Mouse (Mus musculus): ENCODE data around the gene Lrp8. TPM values are rescaled to one million over a fixed set of nuclear protein-coding genes. Genes with fewer than 3 reads are reported as not detected.
A peak's percentile ranks its signal among the peaks of the same experiment; 100 is the strongest.

Lrp8 gene
- total RNA-seq, 2 experiments from 2014 or later: 4.9 to 5.0 TPM

DNA sequence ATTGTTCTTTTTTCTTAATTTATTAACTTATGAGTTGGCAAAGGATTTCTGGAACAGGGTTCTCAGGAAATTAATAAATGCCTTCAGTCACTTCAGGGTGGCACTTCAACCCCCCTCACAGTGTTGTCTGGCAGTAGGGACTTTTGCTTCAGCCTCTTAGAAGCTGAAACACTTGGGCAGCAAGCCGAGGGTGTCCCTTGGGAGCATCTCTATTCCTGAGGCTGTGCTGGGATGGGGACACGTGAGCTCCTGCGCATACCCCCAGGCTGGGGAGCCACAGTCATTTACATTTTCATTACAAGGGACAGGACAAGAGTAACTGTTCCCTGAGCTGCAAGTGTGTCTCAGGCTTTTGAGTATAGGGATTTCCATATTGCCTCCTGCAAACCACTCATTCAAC lies 35.8 kb downstream of the Lrp8 start:
- ATAC-seq (ENCODE audit: poor library complexity, severe bottlenecking): no peak

DNA sequence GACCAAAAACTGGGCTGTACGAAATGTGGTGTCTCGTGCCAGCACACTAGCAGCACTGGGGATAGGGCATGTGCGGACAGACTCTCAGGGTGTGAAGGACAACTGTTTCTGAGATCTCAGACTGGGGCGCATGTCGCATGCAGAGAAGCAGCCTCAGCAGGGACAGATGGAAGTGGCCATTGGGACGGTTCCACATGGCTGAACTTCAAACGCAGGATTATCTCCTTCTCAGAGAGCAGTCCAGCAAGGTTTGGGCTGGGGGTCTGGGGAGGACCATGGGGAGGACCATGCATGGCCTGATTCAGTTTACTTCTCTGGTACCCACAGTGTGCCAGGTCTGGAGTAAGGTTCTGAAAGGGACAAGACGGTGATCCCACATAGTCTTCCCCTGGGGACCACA lies 41.6 kb downstream of the Lrp8 start:
- ATAC-seq (ENCODE audit: poor library complexity, severe bottlenecking): no peak

DNA sequence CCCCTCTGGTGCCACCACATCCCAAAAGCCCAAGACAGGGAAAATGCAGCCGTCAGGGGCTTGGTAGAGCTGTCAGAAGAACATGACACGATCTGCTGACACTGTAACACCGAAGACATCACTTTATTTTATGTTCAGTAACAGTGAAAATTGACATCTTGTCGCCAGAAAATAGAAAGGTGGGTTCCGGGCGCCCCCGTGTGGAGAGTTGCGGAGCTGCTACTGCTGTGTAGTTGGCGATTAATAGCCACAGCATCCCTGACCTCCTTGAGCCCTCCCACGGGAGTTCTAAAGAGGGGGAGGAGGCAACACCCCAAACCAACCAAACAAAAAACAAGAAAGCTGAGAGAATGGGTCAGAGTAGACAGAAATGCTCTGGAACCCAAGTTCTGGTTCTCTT lies 42.9 kb downstream of the Lrp8 start:
- ATAC-seq (ENCODE audit: poor library complexity, severe bottlenecking): peak; percentile 89

DNA sequence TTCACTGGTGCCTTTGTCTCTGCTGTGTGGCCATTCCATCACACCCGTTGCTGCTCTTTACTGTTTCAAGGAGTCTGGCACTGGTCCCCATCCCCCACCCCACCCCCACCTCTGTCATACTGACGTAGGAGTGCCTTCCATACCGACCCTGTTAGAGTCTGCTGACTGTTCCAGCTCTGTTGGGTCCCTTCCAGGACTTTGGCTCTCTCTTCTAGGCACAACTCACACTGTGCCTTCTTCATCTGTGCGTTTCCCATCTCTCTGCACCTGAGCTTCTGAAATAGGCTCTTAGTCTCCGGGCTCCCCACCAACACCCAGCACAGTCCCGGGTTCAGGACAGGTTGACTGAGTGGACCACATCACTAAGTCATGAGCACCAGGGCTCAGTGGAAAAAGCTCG lies 44.7 kb downstream of the Lrp8 start:
- no peak for ATAC-seq (ENCODE audit: poor library complexity, severe bottlenecking)

DNA sequence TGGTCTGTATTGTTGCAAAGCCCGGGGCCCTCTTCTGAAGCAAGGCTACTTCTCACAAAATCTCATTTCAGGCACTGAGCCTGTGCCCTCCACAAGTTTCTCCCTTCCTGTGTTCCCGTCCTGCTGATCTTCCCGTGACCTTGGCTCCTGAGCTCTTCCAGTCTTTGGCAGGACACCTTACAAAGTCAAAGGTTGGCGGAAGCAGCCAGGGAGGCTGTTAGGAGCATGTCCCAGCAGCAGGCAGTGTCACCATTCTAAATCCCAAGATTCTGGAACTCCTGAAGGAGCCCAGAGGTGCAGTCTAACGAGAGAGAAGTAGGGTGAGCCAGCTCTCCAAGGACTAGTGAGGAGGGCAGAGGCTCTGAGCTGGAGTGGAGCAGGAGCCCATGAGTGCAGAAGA lies 46.5 kb downstream of the Lrp8 start:
- ATAC-seq (ENCODE audit: poor library complexity, severe bottlenecking): no peak

DNA sequence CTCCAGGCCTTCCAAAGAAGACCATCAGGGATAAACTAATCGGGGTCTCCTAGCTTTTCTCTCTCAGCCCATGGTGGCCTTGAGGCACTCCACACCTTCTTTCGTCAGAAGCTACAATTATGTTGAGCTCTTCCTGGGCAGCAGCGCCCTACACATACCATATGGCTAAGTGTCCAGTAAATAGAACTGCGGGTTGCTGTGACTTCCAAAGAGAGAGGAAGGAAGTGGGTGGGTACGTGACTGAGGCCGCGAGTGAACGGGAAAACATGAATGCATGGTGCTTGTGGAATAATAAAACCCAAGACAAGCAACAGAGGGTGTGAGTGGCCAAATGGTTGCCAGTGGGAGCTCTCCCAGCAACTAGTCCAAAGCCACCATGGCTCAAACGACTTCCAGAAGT lies 47.6 kb downstream of the Lrp8 start:
- no peak for ATAC-seq (ENCODE audit: poor library complexity, severe bottlenecking)

DNA sequence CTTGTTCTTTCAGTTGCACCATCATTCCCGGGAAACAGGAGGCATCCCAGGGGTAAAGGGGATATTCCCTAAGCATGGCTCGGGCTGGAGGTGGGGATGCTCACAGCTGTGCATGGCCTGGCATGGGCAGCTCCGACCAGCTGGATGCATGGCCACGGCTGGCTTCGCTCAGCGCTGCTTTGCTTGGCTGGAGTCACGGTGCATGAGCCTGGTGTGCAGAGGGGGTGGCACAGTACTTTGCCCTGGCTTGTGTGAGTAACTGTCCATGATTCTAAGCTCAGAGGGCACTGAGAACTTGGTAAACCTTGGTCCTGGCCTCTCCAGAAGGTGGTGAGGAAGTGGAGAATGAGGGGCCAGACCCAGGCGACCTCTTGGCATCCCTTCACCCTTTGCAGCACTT lies 48.0 kb downstream of the Lrp8 start:
- no peak for ATAC-seq (ENCODE audit: poor library complexity, severe bottlenecking)

DNA sequence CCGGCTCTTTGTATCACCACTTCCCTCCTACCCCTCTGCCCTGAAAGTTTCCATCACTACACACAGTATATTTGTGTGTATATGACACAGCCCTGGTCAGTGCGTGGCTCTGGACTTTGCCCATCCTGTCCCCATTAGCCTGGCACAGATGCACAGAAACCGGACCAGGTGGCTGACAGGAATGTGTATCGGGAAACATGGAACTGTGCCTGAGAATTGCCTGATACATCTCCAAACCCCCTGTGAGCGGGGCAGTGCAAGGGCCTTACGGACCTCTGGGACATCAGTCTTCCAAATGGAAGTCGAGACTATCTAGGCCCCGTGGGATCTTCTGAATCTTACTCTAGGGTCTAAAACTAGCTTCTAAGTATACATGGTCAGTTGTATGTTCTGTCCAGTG lies 51.3 kb downstream of the Lrp8 start:
- no peak for ATAC-seq (ENCODE audit: poor library complexity, severe bottlenecking)

DNA sequence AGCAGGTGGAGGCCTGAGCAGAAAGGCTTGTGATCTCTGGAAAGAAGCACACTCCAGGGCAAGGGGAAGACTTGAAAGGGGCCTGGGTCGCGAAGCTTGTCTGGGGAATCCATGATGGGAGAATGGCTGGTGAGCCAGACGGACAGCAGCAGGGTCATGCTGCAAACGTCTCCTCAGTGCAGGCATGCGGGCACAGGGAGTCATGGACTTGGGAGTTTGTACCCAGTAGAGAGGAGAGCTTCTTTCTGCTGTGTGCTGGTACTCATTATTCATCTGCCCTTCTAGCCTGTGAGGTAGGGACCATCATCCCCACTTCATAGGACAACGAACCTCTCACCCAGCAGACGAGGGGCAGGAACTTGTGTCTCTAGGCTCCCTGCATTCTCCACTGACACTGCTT lies 51.8 kb downstream of the Lrp8 start:
- ATAC-seq (ENCODE audit: poor library complexity, severe bottlenecking): no peak

DNA sequence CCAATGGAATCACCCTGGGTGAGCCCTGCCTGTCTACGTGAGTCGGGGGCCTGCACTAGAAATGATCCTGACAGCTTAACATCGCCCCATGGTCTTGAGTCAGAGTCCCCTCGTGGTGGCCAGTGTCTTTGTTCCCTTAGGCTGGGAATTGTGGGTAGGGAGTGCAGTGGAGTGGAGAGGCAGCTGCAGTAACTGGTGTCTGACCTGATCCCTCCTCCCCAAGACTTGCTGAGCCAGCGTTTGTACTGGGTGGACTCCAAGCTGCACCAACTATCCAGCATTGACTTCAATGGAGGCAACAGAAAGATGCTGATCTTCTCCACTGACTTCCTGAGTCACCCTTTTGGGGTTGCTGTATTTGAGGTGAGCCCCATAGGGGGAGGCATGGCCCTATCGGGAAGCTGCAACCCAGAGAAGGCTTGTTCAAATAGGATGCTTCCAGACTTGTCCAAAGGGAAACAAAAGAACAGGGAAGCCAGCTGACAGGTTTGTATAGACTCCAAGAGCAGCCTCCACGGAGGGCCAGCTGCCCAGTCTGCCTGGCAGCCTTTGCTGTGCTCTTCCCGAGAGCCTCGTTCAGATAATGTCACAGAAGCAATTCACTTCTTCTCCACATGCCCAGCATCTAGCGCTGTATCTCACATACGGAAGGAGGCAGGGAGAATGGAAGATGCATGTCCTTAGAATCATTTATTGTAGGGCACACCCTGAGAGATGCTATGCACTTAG lies 55.1 kb downstream of the Lrp8 start:
- no peak for ATAC-seq (ENCODE audit: poor library complexity, severe bottlenecking)

DNA sequence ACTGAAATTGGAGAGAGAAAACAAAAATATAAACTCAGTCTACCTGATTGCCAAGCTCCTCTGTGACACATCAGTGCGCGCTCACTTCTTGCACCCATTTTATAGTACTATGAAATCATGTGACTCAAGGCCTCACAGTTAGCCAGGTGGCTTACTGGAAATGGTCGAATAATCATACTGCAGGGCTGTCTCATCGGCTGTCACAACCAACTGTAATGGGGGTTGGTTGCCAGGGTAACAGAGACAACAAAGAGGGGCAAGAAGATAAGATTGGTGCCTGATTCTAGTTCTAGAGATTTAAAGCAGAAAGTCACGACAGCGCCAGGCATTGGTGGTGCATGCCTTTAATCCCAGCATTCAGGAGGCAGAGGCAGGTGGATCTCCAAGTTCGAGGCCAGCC lies 56.9 kb downstream of the Lrp8 start:
- no peak for ATAC-seq (ENCODE audit: poor library complexity, severe bottlenecking)

DNA sequence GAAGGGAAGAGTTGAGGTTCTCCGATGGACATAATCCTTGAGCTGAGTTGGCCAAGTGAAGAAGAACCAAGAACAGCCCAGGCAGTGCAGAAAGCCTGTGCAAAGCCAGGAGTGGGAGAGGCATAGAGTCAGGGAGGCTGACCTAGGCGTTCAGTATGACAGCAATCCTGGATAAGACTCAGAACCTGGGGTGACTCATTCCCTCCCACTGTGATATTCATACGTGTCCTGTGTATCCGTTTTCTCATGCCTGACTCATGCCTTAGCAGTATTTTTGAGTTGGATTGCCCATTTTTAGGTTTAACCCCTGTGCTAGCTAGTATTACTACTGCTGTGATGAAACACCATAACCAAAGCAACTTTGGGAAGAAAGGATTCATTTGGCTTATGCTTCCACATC lies 62.8 kb downstream of the Lrp8 start:
- no peak for ATAC-seq (ENCODE audit: poor library complexity, severe bottlenecking)

DNA sequence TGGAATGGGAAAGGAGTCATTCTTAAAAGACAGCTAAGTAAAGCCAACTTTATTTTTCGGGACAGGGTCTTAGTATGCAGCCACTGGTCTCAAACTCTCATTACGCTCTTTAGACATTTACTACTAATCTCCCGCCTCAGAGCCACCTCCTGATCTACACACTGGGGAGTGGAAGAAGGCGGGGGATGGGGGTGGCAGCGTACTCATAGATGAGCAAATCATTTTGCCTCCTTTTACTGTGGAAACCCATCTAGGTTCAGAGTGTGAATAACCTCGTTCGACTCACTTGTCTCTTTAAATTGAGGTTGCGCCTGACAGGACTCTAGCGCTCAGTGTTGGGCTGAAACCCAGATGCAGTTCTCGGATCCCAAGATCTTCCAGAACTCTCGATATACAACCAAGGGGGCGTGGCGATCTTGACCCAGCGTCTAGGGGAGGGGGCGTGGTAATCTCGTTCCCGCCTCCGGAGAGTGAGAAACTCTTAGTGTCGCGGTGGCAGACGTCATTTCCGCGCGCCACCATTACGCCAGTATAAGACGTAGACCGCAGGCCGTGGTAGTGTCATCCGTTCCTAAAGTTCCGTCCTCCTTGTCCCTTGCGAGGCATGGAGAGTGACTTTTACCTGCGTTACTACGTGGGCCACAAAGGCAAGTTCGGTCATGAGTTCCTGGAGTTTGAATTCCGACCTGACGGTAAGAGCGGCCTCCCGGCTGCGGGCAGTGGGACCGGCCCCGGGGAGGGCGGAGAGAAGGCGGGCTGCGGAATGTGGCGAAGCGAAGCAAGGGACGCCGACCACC lies 77.4 kb downstream of the Lrp8 start, which contains the start of gene Magoh:
Gene Magoh, plus strand, starts transcription at position 502 of the 797 bp plus-strand sequence.
- peak; percentile 99 for ATAC-seq (ENCODE audit: poor library complexity, severe bottlenecking)

DNA sequence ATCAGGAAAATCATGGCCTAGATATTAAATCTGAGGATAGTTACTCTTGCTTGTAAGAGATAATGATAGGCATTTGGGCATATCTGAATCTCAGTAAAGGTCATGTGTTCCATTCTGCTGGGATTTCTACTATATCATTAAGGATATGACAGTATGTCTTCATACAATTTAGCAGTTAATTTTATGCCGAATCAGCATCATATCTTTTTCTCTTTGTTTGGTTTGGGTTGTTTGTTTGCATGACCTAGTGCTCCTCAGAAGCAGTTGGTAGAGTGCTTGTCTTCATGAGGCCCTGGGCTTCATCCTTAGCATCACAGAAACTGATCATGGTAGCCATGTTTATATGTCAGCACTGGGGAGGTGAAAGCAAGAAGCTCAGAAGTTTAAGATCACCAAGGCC lies 79.6 kb downstream of the Lrp8 start:
- ATAC-seq (ENCODE audit: poor library complexity, severe bottlenecking): no peak

DNA sequence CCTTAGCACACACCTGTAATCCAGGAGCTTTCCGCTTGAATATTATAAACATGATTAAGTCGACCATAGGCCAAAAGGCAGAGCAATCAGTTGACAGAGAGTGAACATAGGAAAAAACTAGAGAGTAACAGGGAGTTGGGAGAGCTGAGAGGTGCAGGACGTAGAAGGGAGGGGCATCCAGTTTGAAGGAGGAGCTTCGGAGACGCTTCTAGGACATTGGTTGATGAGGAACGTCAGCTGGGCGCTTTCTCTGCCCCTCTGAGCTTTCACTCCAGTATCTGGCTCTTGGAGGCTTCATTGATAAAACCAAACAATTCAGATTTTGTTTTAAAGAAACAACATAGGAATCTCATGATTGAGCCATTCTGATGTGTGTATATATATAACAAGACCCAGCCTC lies 84.3 kb downstream of the Lrp8 start:
- ATAC-seq (ENCODE audit: poor library complexity, severe bottlenecking): no peak

DNA sequence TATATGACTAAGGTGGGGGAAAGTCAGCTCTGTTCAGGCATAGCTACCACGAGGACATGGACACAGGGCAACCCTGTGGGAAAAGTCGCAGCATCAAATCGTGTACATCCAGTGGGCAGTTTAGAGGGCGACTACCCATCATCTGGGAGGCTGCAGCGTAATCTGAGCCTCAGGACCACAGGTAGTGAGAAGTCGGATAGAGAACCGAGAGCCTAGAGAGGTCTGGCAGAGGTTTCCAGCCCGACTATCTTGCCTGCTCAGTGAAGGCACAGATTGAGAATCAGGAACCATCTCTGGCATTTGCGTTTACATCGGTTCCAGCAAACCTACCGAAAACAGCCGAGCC lies 87.3 kb downstream of the Lrp8 start:
- 0 out of 2 replicates have a peak, but pooled peaks have one; percentile 0 for ATAC-seq (ENCODE audit: poor library complexity, severe bottlenecking)

DNA sequence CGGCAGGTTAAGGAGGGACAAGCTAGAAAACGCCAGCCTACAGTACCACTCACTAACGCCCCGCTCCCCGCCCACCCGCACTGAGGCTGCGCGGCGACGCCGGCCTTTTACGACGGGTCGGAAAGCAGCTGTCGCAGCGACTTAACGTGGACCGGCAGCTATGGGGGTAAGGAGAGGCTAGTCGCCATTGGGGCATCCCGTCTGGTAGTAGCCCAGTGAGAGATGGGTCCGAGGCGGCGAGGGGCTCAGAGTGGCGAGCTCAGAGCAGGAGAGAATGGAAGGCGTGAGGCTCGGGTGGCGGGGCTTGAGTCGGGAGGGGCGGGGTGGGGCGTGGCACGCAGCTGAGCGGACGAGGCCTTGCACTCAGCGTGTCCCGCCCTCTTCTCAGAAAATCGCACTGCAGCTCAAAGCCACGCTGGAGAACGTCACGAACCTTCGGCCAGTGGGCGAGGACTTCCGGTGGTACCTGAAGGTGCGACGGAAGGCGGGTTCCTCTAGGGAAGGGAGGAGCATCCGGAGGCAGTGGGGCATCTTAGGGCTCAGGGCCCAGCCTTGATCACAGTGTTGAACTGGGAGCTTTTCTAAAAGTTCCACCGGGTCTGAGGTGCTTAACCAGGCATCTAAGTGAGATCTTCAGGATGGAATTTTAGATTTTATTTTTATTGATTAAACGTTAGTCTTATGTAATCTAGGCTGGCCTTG lies 87.8 kb downstream of the Lrp8 start, which contains the start of gene 0610037L13Rik:
Gene 0610037L13Rik, plus strand, starts transcription at position 83 of the 702 bp plus-strand sequence.
- peak; percentile 91 for ATAC-seq (ENCODE audit: poor library complexity, severe bottlenecking)

DNA sequence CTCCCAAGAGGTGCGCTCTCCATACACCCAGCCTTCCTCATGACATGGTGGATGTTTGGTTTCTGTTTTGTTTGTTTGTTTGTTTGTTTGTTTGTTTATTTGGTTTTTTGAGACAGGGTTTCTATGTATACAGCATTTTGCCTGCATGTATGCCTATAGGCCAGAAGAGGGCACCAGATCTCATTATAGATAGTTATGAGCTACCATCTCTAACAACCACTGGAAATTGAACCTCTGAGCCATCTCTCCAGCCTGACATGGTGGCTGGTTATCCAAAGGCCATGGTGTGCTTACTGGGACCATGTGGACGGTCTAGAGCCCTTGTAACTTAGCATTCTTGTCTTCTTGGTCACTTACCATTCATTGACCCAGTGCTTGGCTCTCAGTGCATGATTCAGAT lies 90.6 kb downstream of the Lrp8 start:
- no peak for ATAC-seq (ENCODE audit: poor library complexity, severe bottlenecking)

DNA sequence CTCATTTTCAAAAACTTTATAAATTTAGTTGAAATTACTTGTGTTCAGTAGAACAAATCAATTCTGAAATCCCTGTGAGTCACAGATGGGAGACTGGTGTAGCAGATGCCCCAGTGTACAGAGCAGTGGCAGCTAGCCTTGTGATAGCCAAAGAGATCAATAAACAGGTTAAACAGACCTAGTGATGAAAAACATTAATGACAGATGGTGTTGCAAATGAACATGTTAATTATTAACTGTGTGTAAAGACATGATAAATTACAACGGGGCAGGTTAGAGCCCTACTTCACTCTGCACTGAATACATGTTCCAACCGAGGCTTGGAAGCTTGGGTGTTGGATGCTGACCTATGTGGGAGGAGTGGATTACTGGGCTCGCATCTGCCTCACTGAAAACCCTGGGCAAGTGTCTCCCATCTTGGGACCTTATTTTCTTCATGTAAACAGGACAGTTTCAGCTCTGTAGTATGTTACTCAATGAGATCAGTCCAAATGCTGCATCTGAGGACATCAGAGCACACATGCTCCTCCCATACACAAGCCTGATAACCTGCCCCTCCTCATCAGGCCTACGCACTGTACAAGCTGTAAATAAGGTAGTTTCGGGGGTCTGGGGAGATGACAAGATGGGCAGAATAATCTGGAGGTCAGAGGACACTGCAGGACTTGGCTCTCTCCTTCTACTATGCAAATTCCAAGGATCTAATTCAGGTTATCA lies 97.3 kb downstream of the Lrp8 start:
- ATAC-seq (ENCODE audit: poor library complexity, severe bottlenecking): no peak

DNA sequence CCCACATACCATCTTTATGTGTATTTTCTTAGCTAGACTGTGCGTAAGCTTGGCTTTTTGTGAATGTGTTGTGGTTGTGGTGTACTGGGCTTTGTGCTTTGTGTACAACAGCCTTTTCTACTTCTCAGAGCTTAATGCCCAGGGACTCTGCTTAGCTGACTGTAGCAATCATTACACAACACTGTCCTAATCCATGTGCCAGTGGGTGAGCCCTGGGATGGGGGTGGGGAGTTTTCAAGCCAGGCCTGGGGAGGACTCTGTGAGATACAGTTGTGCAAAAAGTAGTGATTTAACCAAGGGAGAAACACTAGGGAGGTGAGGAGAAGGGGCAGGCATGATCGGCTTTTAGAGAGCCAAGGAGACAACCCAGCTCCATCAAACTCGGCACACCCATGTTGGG lies 98.1 kb downstream of the Lrp8 start:
- no peak for ATAC-seq (ENCODE audit: poor library complexity, severe bottlenecking)

DNA sequence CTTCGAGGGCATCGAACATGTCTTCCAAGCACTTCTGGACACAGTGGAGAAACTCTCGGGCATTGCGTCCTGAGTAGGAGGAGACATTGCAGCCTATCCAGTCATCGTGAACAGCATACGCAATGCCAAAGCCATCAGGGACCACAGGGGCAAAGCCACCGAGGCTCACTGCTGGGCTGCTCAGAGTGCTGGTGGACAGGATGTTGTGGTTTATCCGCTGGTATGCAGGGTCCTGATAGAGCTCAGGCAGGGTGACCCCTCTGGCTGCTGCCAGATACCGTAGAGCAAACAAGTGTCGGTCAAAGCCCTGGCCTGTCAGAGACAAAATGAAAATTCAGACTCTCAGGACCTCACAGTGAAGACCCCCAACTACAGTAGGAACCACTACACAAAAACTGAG lies 102.2 kb downstream of the Lrp8 start:
- ATAC-seq (ENCODE audit: poor library complexity, severe bottlenecking): no peak
